Comparison of ENCODE assay signal across 10 mouse cellular contexts in the genomic region with DNA sequence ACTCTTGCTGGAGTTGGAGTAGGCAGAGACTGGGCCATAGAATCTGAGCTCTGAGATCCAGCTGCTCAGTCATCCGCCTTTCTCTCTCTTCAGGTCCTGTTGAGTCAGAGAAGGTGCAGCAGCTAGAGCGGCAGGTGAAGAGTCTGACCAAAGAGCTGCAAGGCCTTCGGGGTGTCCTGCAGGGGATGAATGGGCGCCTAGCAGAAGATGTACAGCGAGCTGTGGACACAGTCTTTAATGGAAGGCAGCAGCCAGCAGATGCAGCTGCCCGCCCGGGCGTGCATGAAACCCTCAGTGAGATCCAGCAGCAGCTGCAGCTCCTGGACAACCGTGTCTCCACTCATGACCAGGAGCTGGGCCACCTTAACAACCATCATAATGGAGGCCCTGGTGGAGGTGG. TPM values are rescaled to one million over a fixed set of nuclear protein-coding genes. Genes with fewer than 3 reads are reported as not detected.
DNase-seq lines count a peak whose midpoint lies in the region; ATAC-seq and TF ChIP-seq lines count a peak whose summit lies in the region.
"Had no signal": no experiment of that assay in that cellular context is flagged by ENCODE, and none has a peak within 500 bp of the region (broad histone marks: within the 10 kb centered on the region; RNA-seq: fewer than 3 reads in every experiment).

No protein-coding gene starts in this region.

- no peak for DNase-seq in hindbrain, embryonic 10.5 days (ENCODE audit: low spot score)
- DNase-seq in midbrain, embryonic 10.5 days (ENCODE audit: low spot score): no peak
- DNase-seq in thymus, adult 18-20 months: no peak
- DNase-seq: spleen, adult 18-20 months had no signal

- H3K27ac ChIP-seq in hindbrain, embryonic 10.5 days: peak overlapping the region; percentile 37; the same call in 1 of the 2 replicates
- H3K27ac ChIP-seq in hindbrain, embryonic 12.5 days: no peak overlapping the region
- peak overlapping the region; percentile 87; the same call in 1 of the 2 replicates for H3K27ac ChIP-seq in midbrain, embryonic 10.5 days (replicated peaks)
- no peak overlapping the region for H3K27ac ChIP-seq in midbrain, embryonic 13.5 days
- H3K27ac ChIP-seq in heart, embryonic 16.5 days (ENCODE audit: low read length): peak overlapping the region; percentile 88
- peak overlapping the region; percentile 27; the same call in 1 of the 2 replicates for H3K27ac ChIP-seq in small intestine, adult 2 months (ENCODE audit: insufficient read depth, low read depth, low read length)
- H3K27ac ChIP-seq: midbrain, embryonic 12.5 days had no signal

- H3K4me2 ChIP-seq in hindbrain, embryonic 12.5 days (replicated peaks): no peak overlapping the region
- no peak overlapping the region for H3K4me2 ChIP-seq in midbrain, embryonic 13.5 days (replicated peaks)
- no peak overlapping the region for H3K4me2 ChIP-seq in heart, embryonic 16.5 days (ENCODE audit: low read depth, low read length)

- no peak for TF ChIP-seq POLR2A in small intestine, adult 2 months (IDR thresholded peaks at IDR 0.05; ENCODE audit: low read depth, low read length)

- no peak overlapping the region for H3K9ac ChIP-seq in hindbrain, embryonic 12.5 days
- no peak overlapping the region; the same call in 1 of the 2 replicates for H3K9ac ChIP-seq in midbrain, embryonic 13.5 days (replicated peaks)
- 0 out of 2 replicates have a peak overlapping the region, but pooled peaks have one; percentile 9 for H3K9ac ChIP-seq in heart, embryonic 16.5 days (ENCODE audit: low read length)
- H3K9ac ChIP-seq: forebrain, embryonic 12.5 days; midbrain, embryonic 12.5 days had no signal

- H3K27me3 ChIP-seq in hindbrain, embryonic 10.5 days (ENCODE audit: insufficient read depth, poor library complexity, severe bottlenecking): no peaks in the 10 kb centered on the region; the same call in 1 of the 2 replicates
- H3K27me3 ChIP-seq in hindbrain, embryonic 12.5 days: no peaks in the 10 kb centered on the region
- H3K27me3 ChIP-seq in midbrain, embryonic 10.5 days (ENCODE audit: low read depth, poor library complexity, severe bottlenecking): peaks cover 14% of the 10 kb centered on the region
- H3K27me3 ChIP-seq in midbrain, embryonic 13.5 days: no peaks in the 10 kb centered on the region
- H3K27me3 ChIP-seq in heart, embryonic 16.5 days (ENCODE audit: control insufficient read depth, insufficient read depth, low read length): no peaks in the 10 kb centered on the region
- no peaks in the 10 kb centered on the region for H3K27me3 ChIP-seq in small intestine, adult 2 months (ENCODE audit: control insufficient read depth, insufficient read depth, low read length)
- H3K27me3 ChIP-seq: forebrain, embryonic 12.5 days had no signal

- no peak for TF ChIP-seq CTCF in small intestine, adult 2 months (IDR thresholded peaks at IDR 0.05; ENCODE audit: extremely low read depth, insufficient read length, insufficient replicate concordance, low read depth, low read length)

- peaks cover 36% of the 10 kb centered on the region for H3K36me3 ChIP-seq in hindbrain, embryonic 10.5 days
- peaks cover 5% of the 10 kb centered on the region; the same call in 1 of the 2 replicates for H3K36me3 ChIP-seq in hindbrain, embryonic 12.5 days
- H3K36me3 ChIP-seq in midbrain, embryonic 10.5 days: peaks cover 10% of the 10 kb centered on the region
- no peaks in the 10 kb centered on the region for H3K36me3 ChIP-seq in midbrain, embryonic 13.5 days
- peaks cover 5% of the 10 kb centered on the region for H3K36me3 ChIP-seq in heart, embryonic 16.5 days (ENCODE audit: control insufficient read depth, insufficient read depth)
- no peaks in the 10 kb centered on the region; the same call in 1 of the 2 replicates for H3K36me3 ChIP-seq in small intestine, adult 2 months (ENCODE audit: control insufficient read depth, insufficient read depth, low read length)
- H3K36me3 ChIP-seq: forebrain, embryonic 12.5 days had no signal

- H3K9me3 ChIP-seq in hindbrain, embryonic 10.5 days: no peaks in the 10 kb centered on the region
- no peaks in the 10 kb centered on the region for H3K9me3 ChIP-seq in hindbrain, embryonic 12.5 days (replicated peaks)
- no peaks in the 10 kb centered on the region for H3K9me3 ChIP-seq in midbrain, embryonic 10.5 days (replicated peaks)
- H3K9me3 ChIP-seq in midbrain, embryonic 13.5 days: no peaks in the 10 kb centered on the region
- no peaks in the 10 kb centered on the region for H3K9me3 ChIP-seq in heart, embryonic 16.5 days (replicated peaks; ENCODE audit: control insufficient read depth, low read length)
- H3K9me3 ChIP-seq: forebrain, embryonic 12.5 days; midbrain, embryonic 12.5 days had no signal

- H3K4me1 ChIP-seq in hindbrain, embryonic 10.5 days (replicated peaks): peaks cover 75% of the 10 kb centered on the region
- peaks cover 51% of the 10 kb centered on the region for H3K4me1 ChIP-seq in hindbrain, embryonic 12.5 days
- peaks cover 73% of the 10 kb centered on the region for H3K4me1 ChIP-seq in midbrain, embryonic 10.5 days
- H3K4me1 ChIP-seq in midbrain, embryonic 13.5 days (replicated peaks): peaks cover 36% of the 10 kb centered on the region
- H3K4me1 ChIP-seq in heart, embryonic 16.5 days (ENCODE audit: control insufficient read depth, insufficient read depth, low read length): peaks cover 36% of the 10 kb centered on the region
- peaks cover 11% of the 10 kb centered on the region for H3K4me1 ChIP-seq in small intestine, adult 2 months (ENCODE audit: control insufficient read depth, insufficient read depth, insufficient read length, low read length)

- ATAC-seq in hindbrain, embryonic 12.5 days (ENCODE audit: low FRiP score): no peak
- ATAC-seq in midbrain, embryonic 13.5 days: no peak
- no peak for ATAC-seq in heart, embryonic 16.5 days (replicated peaks; ENCODE audit: extremely low read depth, insufficient read depth, low FRiP score)

- no peak overlapping the region for H3K4me3 ChIP-seq in hindbrain, embryonic 10.5 days
- no peak overlapping the region for H3K4me3 ChIP-seq in hindbrain, embryonic 12.5 days
- H3K4me3 ChIP-seq in midbrain, embryonic 10.5 days: no peak overlapping the region
- H3K4me3 ChIP-seq in midbrain, embryonic 13.5 days (replicated peaks): no peak overlapping the region
- no peak overlapping the region for H3K4me3 ChIP-seq in heart, embryonic 16.5 days (ENCODE audit: low read length)
- no peak overlapping the region for H3K4me3 ChIP-seq in small intestine, adult 2 months (ENCODE audit: low read depth, low read length)
- H3K4me3 ChIP-seq: forebrain, embryonic 12.5 days had no signal

- WGBS in hindbrain, embryonic 10.5 days: 95% methylated on average over 9 of the region's 9 CpGs
- WGBS in hindbrain, embryonic 12.5 days: 91% methylated on average over 9 of the region's 9 CpGs
- 92% methylated on average over 9 of the region's 9 CpGs for WGBS in midbrain, embryonic 10.5 days
- 92% methylated on average over 9 of the region's 9 CpGs for WGBS in midbrain, embryonic 13.5 days
- 90% methylated on average over 9 of the region's 9 CpGs for WGBS in heart, embryonic 16.5 days
- WGBS in small intestine, adult 2 months: 91% methylated on average over 9 of the region's 9 CpGs

RNA-seq across cellular contexts. Expression of a gene that starts 3.6 kb away (rescaled TPM):
- polyA plus RNA-seq in hindbrain, embryonic 10.5 days (2016; fragmentation: Nextera tagmentation; extraction: Ambion mirVana): 85.1 and 87.4 TPM in 2 replicates
- polyA plus RNA-seq in hindbrain, embryonic 12.5 days (2016; fragmentation: Nextera tagmentation; extraction: Ambion mirVana): 121 and 122 TPM in 2 replicates
- polyA plus RNA-seq in midbrain, embryonic 10.5 days (2016; fragmentation: Nextera tagmentation; extraction: Ambion mirVana): 61.8 and 67.4 TPM in 2 replicates
- 14.1 and 16.6 TPM in 2 replicates for polyA plus RNA-seq in midbrain, embryonic 13.5 days (2015; fragmentation: Nextera tagmentation; extraction: Ambion mirVana)
- polyA plus RNA-seq in heart, embryonic 16.5 days (2015; fragmentation: Nextera tagmentation; extraction: Ambion mirVana): 145 and 157 TPM in 2 replicates
- 51.8 and 81.9 TPM in 2 replicates for polyA plus RNA-seq in small intestine, adult 2 months (2012; rRNA removed)

RNA-seq across cellular contexts. Expression of a gene that starts 4.4 kb away (rescaled TPM):
- polyA plus RNA-seq in hindbrain, embryonic 10.5 days (2016; fragmentation: Nextera tagmentation; extraction: Ambion mirVana): 7.2 and 8.0 TPM in 2 replicates
- polyA plus RNA-seq in hindbrain, embryonic 12.5 days (2016; fragmentation: Nextera tagmentation; extraction: Ambion mirVana): 5.6 and 7.1 TPM in 2 replicates
- 7.5 and 9.7 TPM in 2 replicates for polyA plus RNA-seq in midbrain, embryonic 10.5 days (2016; fragmentation: Nextera tagmentation; extraction: Ambion mirVana)
- polyA plus RNA-seq in midbrain, embryonic 13.5 days (2015; fragmentation: Nextera tagmentation; extraction: Ambion mirVana): 5.6 and 6.8 TPM in 2 replicates
- 12.9 and 15.0 TPM in 2 replicates for polyA plus RNA-seq in heart, embryonic 16.5 days (2015; fragmentation: Nextera tagmentation; extraction: Ambion mirVana)
- polyA plus RNA-seq in small intestine, adult 2 months (2012; rRNA removed): 285 and 579 TPM in 2 replicates

RNA-seq across cellular contexts. Expression of a gene that starts 9.3 kb away (rescaled TPM):
- polyA plus RNA-seq in hindbrain, embryonic 10.5 days (2016; fragmentation: Nextera tagmentation; extraction: Ambion mirVana): 405 and 407 TPM in 2 replicates
- 256 and 303 TPM in 2 replicates for polyA plus RNA-seq in hindbrain, embryonic 12.5 days (2016; fragmentation: Nextera tagmentation; extraction: Ambion mirVana)
- polyA plus RNA-seq in midbrain, embryonic 10.5 days (2016; fragmentation: Nextera tagmentation; extraction: Ambion mirVana): 380 and 415 TPM in 2 replicates
- polyA plus RNA-seq in midbrain, embryonic 13.5 days (2015; fragmentation: Nextera tagmentation; extraction: Ambion mirVana): 270 and 306 TPM in 2 replicates
- 349 and 355 TPM in 2 replicates for polyA plus RNA-seq in heart, embryonic 16.5 days (2015; fragmentation: Nextera tagmentation; extraction: Ambion mirVana)
- 161 and 211 TPM in 2 replicates for polyA plus RNA-seq in small intestine, adult 2 months (2012; rRNA removed)

RNA-seq across cellular contexts. Expression of a gene that starts 28.3 kb away (rescaled TPM):
- 18.4 and 24.2 TPM in 2 replicates for polyA plus RNA-seq in hindbrain, embryonic 10.5 days (2016; fragmentation: Nextera tagmentation; extraction: Ambion mirVana)
- 32.4 and 36.9 TPM in 2 replicates for polyA plus RNA-seq in hindbrain, embryonic 12.5 days (2016; fragmentation: Nextera tagmentation; extraction: Ambion mirVana)
- polyA plus RNA-seq in midbrain, embryonic 10.5 days (2016; fragmentation: Nextera tagmentation; extraction: Ambion mirVana): 17.4 and 20.1 TPM in 2 replicates
- polyA plus RNA-seq in midbrain, embryonic 13.5 days (2015; fragmentation: Nextera tagmentation; extraction: Ambion mirVana): 23.3 and 29.2 TPM in 2 replicates
- 10.8 and 11.8 TPM in 2 replicates for polyA plus RNA-seq in heart, embryonic 16.5 days (2015; fragmentation: Nextera tagmentation; extraction: Ambion mirVana)
- 4.1 and 10.2 TPM in 2 replicates for polyA plus RNA-seq in small intestine, adult 2 months (2012; rRNA removed)

RNA-seq across cellular contexts. Expression of a gene that starts 28.6 kb away (rescaled TPM):
- polyA plus RNA-seq in hindbrain, embryonic 10.5 days (2016; fragmentation: Nextera tagmentation; extraction: Ambion mirVana): 3.7 and 6.7 TPM in 2 replicates
- polyA plus RNA-seq in hindbrain, embryonic 12.5 days (2016; fragmentation: Nextera tagmentation; extraction: Ambion mirVana): 12.4 and 14.2 TPM in 2 replicates
- 4.9 and 5.8 TPM in 2 replicates for polyA plus RNA-seq in midbrain, embryonic 10.5 days (2016; fragmentation: Nextera tagmentation; extraction: Ambion mirVana)
- polyA plus RNA-seq in midbrain, embryonic 13.5 days (2015; fragmentation: Nextera tagmentation; extraction: Ambion mirVana): 23.0 TPM in 2 replicates
- polyA plus RNA-seq in heart, embryonic 16.5 days (2015; fragmentation: Nextera tagmentation; extraction: Ambion mirVana): 2.6 and 2.7 TPM in 2 replicates
- polyA plus RNA-seq in small intestine, adult 2 months (2012; rRNA removed): 219 and 481 TPM in 2 replicates

Comparison
In these comparisons a context has a peak if more than half of its experiments do, and no peak if none do; other contexts are left out.
1. H3K27ac ChIP-seq: peak in hindbrain, embryonic 10.5 days (single experiment), midbrain, embryonic 10.5 days (single experiment), heart, embryonic 16.5 days (single experiment) and small intestine, adult 2 months (single experiment); none in hindbrain, embryonic 12.5 days (single experiment) and midbrain, embryonic 13.5 days (single experiment).
2. RNA of a gene that starts 4.4 kb away (polyA plus RNA-seq): 285 to 579 TPM in small intestine, adult 2 months; 12.9 to 15.0 TPM in heart, embryonic 16.5 days, 7.5 to 9.7 TPM in midbrain, embryonic 10.5 days, 7.2 to 8.0 TPM in hindbrain, embryonic 10.5 days, 5.6 to 6.8 TPM in midbrain, embryonic 13.5 days and 5.6 to 7.1 TPM in hindbrain, embryonic 12.5 days; every median in the first group is over 10 times any median in the second.